Mouse (Mus musculus) megakaryocyte, embryonic 14.5 days (primary cell): ENCODE measurements around the gene Lrrc8a.

Experiments used
- FLI1 ChIP-seq: IDR thresholded peaks from 2 replicates; pipeline ENCODE4 v1.6.1; 2012; ENCODE audit warnings: low read length, inconsistent platforms, mixed read lengths
- GATA1 ChIP-seq: IDR thresholded peaks from 3 replicates; pipeline ENCODE4 v1.6.1; 2012; ENCODE audit warnings: mixed read lengths, low read length, inconsistent platforms, borderline replicate concordance

DNA sequence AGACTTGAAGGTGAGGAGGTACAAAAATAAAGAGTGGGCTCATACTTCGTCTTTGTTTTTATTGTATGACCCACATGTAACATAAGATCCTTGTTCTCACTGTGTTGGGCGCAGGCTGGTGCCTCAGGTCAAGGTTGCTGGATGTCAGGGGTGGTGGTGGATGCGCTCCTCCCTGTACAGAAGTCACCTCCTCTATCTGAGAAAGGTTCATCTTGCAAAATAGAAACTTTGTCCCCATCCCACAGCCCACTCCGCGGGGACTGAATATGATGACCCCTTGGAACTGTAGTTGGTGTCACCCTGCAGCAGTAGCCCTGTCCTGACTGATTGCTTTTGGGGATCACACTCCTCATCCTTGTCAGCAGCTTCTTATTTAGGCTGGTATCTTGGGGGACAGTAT is 9.5 kb downstream of the Lrrc8a start:
- TF ChIP-seq GATA1 (no peak), FLI1 (no peak)
